Mouse (Mus musculus) cortical plate, adult 2 months (tissue): ENCODE results near the gene Cttn.

Source experiments
- CTCF ChIP-seq: fragments of 200-500 bp; IDR thresholded peaks from 2 replicates; pipeline ENCODE4 v1.5.1; 2011; ENCODE audit warnings: mild to moderate bottlenecking, control low read depth, low read length; ENCODE audit not compliant: insufficient read depth; ENCODE audit errors: extremely low read depth
- POLR2A ChIP-seq: fragments of 200-500 bp; IDR thresholded peaks from 2 replicates; pipeline ENCODE4 v1.6.1; 2011; ENCODE audit warnings: mild to moderate bottlenecking, low read length, control low read depth; ENCODE audit not compliant: insufficient read depth; ENCODE audit errors: extremely low read depth

- no peak for TF ChIP-seq CTCF
- TF ChIP-seq POLR2A = no peak
Observed at GRCm38 (mm10) chr7:144475741-144476140, 4.9 kb upstream of the Cttn start.
